Mouse (Mus musculus): ENCODE measurements around the gene Epn3.

DNA sequence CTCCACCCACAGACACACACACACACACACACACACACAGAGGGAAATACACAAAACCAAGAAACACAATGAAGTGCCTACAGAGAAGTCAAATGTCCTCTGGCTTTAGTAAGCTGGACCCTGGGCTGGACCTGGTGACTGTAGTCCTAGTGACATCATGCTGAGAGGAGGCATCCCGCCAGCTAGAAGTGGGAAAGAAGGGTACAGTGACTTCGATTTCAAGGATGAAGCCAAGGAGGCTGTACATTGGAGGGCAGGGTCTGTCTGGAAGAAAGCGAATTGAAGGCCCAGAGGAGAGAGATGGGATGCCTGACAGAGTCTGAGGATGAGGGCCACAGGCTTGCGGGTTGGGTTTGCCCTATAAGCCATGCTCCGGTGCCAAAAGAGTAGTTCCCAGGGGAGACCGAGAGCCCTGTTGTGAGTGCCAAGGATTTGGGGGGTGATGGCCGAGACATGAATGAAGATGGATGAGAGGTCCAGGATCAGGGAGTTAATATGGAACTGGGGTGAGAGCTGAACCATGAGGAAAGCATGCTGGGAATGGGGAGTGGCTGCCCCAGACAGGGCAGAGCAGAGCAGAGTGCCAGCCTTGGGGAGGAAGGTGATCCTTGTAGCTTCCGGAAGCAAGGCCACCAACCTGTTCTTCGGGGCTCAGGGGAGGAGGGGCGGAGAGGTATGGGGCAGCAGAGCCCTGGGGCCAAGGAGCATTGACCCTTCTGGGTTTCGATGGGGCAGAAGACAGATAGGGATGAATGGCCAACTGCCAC, 10.8 kb downstream of the Epn3 start:
- TF ChIP-seq POLR2A (IDR thresholded peaks at IDR 0.05; ENCODE audit: borderline replicate concordance, low read depth, low read length): no peak
- no peak for TF ChIP-seq CTCF (IDR thresholded peaks at IDR 0.05; ENCODE audit: low read depth, low read length)

Measured in bone marrow macrophage, adult 2 months (primary cell).